Mouse (Mus musculus) midbrain, postnatal 0 days (tissue): Measurements from ENCODE around the gene Col17a1. TPM values are rescaled to one million over a fixed set of nuclear protein-coding genes. Genes with fewer than 3 reads are reported as not detected.

Experiments
- ATAC-seq: fragments of 200-750 bp; cut with Nextera tagmentation; 2 replicates; pipeline ENCODE4 v1.8.0; 2017; ENCODE audit warnings: moderate number of reproducible peaks, mild to moderate bottlenecking, moderate TSS enrichment, moderate library complexity; ENCODE audit not compliant: low FRiP score
- DNase-seq: peaks from one replicate; pipeline ENCODE4 v3.0.0-alpha.2; 2015; ENCODE audit warnings: low spot score
- H3K27ac ChIP-seq: fragments of 300-500 bp; sonication (generic); 2 replicates; pipeline ENCODE4 v1.5.1; 2014; ENCODE audit warnings: low read depth, mild to moderate bottlenecking, low read length, mixed read lengths
- H3K27me3 ChIP-seq: fragments of 300-500 bp; sonication (generic); 2 replicates; pipeline ENCODE4 v1.6.1; 2014; ENCODE audit warnings: low read length, control low read depth, mixed read lengths; ENCODE audit not compliant: insufficient read depth
- H3K36me3 ChIP-seq: fragments of 300-500 bp; sonication (generic); 2 replicates; pipeline ENCODE4 v1.6.1; 2014; ENCODE audit warnings: low read length, control low read depth, mixed read lengths; ENCODE audit not compliant: insufficient read depth
- H3K4me1 ChIP-seq: fragments of 300-500 bp; sonication (generic); 2 replicates; pipeline ENCODE4 v1.6.1; 2014; ENCODE audit warnings: mild to moderate bottlenecking, control low read depth, antibody characterized with exemption, low read length, mixed read lengths; ENCODE audit not compliant: insufficient read depth
- H3K4me2 ChIP-seq: fragments of 300-500 bp; sonication (generic); 2 replicates; pipeline ENCODE4 v1.6.1; 2014; ENCODE audit warnings: low read depth, mild to moderate bottlenecking, low read length, mixed read lengths; ENCODE audit not compliant: poor library complexity, severe bottlenecking
- H3K4me3 ChIP-seq: fragments of 300-500 bp; sonication (generic); 2 replicates; pipeline ENCODE4 v1.5.1; 2014; ENCODE audit warnings: low read depth, mild to moderate bottlenecking, low read length, moderate library complexity
- H3K9ac ChIP-seq: fragments of 300-500 bp; sonication (generic); replicated peaks from 2 replicates; pipeline ENCODE4 v1.6.1; 2014; ENCODE audit warnings: mild to moderate bottlenecking, low read length, moderate library complexity, mixed read lengths; ENCODE audit not compliant: poor library complexity, severe bottlenecking
- H3K9me3 ChIP-seq: fragments of 300-500 bp; sonication (generic); 2 replicates; pipeline ENCODE4 v1.6.1; 2016; ENCODE audit warnings: low read length, control low read depth
- CTCF ChIP-seq: IDR thresholded peaks from 2 replicates; pipeline ENCODE4 v1.5.1; 2016; ENCODE audit warnings: antibody characterized with exemption, mild to moderate bottlenecking
- WGBS: fragments of 180-500 bp; shearing (Covaris S2); extraction: QIAGEN DNeasy Blood & Tissue Kit; methylation state at CpG from one replicate; pipeline ENCODE4 v1.1.7; 2014; 5-methylcytosine and 5-hydroxymethylcytosine counted together
- polyA plus RNA-seq: library from polyadenylated mRNA; unstranded; fragments of >200 nt; fragmentation: Nextera tagmentation; extraction: Ambion mirVana; gene quantifications from 2 replicates; pipeline ENCODE4 v1.2.1, GENCODE M21; 2015
- total RNA-seq: library from RNA; depleted of rRNA; stranded (reverse); fragments of >200 nt; gene quantifications from 2 replicates; pipeline ENCODE4 v1.2.3, GENCODE M21; 2014

Col17a1 gene
- total and polyA plus RNA-seq, 2 experiments from 2014 or later, result 0.33 to 1.6 TPM

DNA sequence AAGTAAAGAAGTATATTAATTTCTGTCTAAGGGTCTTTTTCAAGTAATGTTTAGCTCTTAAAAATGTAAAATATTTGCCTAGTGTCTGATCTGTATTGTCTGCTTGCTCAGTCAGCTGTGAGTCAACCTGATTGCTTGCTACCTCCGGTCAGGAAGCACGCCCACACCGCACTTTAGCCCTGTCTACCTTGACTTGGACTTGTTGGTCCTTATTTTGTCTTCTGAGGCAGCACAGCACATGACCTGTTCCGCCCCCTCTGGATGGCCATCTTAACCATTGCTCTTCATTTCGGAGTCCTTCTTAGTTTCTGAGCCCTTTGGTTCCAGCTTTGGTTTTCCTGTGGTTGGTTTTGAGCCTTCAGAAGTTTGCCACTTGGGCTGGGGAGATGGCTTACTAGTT is 60.1 kb downstream of the Col17a1 start:
- no peak overlapping the region for H3K4me3 ChIP-seq
- no peak for DNase-seq
- H3K9ac ChIP-seq, result no peak overlapping the region
- peaks cover 2% of the 10 kb centered on the region; the same call in 1 of the 2 replicates for H3K36me3 ChIP-seq
- no peak overlapping the region for H3K4me2 ChIP-seq
- no peaks in the 10 kb centered on the region for H3K27me3 ChIP-seq
- WGBS, result 96% methylated on average over 5 of the region's 5 CpGs
- no peaks in the 10 kb centered on the region for H3K9me3 ChIP-seq
- no peak overlapping the region for H3K27ac ChIP-seq
- no peak for ATAC-seq
- H3K4me1 ChIP-seq, result no peaks in the 10 kb centered on the region
- TF ChIP-seq CTCF, result no peak

DNA sequence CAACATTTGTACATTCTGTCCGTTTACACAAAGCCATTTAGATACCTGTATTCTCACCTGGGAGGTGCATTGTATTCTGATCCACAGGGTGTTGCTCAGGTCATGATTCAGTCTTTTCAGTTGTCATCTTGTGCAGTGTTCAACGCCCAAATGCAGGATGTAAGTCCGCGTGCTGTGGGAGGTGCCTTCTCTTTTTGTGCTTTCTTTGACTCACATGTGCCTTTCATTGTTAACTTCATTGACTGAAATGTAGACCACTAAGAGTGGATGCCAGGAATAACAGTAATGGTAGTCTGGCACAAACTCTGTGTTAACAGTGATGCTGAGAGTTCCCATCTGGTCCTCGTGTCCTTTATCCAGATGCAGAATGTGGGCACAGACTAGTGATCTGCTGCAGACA is 61.5 kb downstream of the Col17a1 start:
- TF ChIP-seq CTCF, result no peak
- H3K4me2 ChIP-seq, result no peak overlapping the region
- no peak overlapping the region for H3K4me3 ChIP-seq
- H3K9ac ChIP-seq, result no peak overlapping the region
- DNase-seq (no peak), ATAC-seq (no peak)
- no peaks in the 10 kb centered on the region for H3K27me3 ChIP-seq
- WGBS, result 75% methylated on average over 5 of the region's 5 CpGs
- H3K9me3 ChIP-seq, result no peaks in the 10 kb centered on the region
- no peak overlapping the region for H3K27ac ChIP-seq
- H3K36me3 ChIP-seq, result no peaks in the 10 kb centered on the region
- H3K4me1 ChIP-seq, result no peaks in the 10 kb centered on the region

DNA sequence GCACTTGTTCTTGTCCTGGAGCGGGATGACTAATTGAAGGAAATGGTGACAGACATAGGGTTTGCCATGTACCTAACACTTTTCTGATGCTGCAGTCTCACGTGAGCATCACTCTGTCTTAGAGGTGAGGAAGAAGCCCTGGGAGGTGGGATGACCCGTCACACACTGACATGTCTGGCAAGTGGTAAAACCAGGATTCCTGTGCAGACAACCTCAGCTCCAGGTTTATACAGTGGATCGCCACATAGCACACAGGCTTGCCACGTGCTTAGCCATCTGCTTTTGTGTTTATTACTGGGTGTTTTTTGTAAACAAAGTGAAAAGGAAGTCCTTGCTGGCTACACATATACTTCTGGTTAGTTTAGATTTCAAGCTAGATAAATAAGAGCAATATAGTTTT is 62.8 kb downstream of the Col17a1 start:
- 84% methylated on average over 5 of the region's 5 CpGs for WGBS
- H3K9ac ChIP-seq, result no peak overlapping the region
- no peaks in the 10 kb centered on the region for H3K9me3 ChIP-seq
- no peaks in the 10 kb centered on the region for H3K27me3 ChIP-seq
- no peaks in the 10 kb centered on the region for H3K4me1 ChIP-seq
- no peak overlapping the region for H3K4me2 ChIP-seq
- H3K27ac ChIP-seq, result no peak overlapping the region
- H3K4me3 ChIP-seq, result no peak overlapping the region
- H3K36me3 ChIP-seq, result no peaks in the 10 kb centered on the region
- ATAC-seq (no peak), DNase-seq (no peak)
- TF ChIP-seq CTCF, result no peak

DNA sequence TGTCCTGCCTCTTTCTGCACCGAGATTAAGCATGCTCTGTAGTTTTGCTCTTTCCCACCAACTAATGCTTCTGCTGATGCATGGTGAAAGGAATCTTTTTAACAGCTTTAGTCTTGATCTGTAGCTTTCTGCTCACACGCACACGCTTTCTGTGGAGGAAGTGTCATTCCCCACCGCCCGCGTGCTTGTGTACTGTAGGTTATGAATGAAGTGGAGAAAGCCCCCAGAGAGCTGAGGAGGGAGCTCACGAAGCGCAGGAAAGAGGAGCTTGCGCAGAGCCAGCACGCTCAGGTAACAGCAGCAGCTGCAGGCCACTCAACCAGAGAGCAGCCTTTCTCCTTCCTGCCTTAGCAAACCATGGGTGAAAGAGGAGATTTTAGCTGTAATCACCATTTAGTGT is 64.4 kb downstream of the Col17a1 start:
- TF ChIP-seq CTCF, result no peak
- Histone ChIP-seq H3K36me3 (0 out of 2 replicates have a peak, but pooled peaks cover 4% of the 10 kb centered on the region), H3K9ac (no peak overlapping the region), H3K4me3 (no peak overlapping the region), H3K27me3 (no peaks in the 10 kb centered on the region), H3K4me2 (no peak overlapping the region), H3K27ac (no peak overlapping the region), H3K4me1 (no peaks in the 10 kb centered on the region), H3K9me3 (no peaks in the 10 kb centered on the region)
- peak; percentile 40 for DNase-seq
- ATAC-seq, result no peak
- WGBS, result 73% methylated on average over 10 of the region's 10 CpGs

DNA sequence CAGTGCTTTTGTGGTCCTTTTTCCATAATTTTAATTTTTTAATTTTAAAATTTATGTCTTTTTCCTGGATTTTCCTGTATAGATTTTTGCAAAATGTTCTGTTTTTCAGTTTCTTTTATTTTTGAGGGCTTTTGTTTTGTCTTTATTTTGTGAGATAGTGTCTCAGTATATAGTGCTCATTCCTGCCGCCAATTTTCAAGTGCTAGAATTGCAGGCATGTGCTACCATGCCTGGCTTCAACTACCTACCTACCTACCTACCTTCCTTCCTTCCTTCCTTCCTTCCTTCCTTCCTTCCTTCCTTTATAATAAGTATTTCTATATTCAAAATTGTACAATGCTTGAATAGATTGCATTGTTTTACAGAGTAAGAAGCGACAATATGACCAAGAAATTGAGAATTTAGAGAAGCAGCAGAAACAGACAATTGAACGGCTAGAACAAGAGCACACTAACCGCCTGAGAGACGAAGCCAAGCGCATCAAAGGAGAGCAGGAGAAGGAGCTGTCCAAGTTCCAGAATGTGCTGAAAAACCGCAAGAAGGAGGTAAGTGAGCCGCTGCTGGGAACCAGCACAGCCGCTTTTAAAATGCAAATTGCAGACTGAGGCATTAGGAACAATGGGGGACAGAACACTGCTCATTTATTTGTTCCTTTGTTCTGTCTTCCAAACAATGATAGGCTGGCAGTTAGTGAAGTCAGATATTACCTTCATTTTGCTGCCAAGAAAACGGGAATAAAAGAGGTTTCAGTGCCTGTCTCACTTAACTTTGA is 66.8 kb downstream of the Col17a1 start:
- Histone ChIP-seq H3K27ac (no peak overlapping the region), H3K27me3 (no peaks in the 10 kb centered on the region), H3K4me2 (no peak overlapping the region), H3K4me3 (no peak overlapping the region), H3K4me1 (no peaks in the 10 kb centered on the region), H3K36me3 (peaks cover 9% of the 10 kb centered on the region), H3K9me3 (no peaks in the 10 kb centered on the region), H3K9ac (no peak overlapping the region)
- whole genome bisulfite sequencing, result 23% methylated on average over 10 of the region's 10 CpGs
- DNase-seq, result peak; percentile 4
- no peak for ATAC-seq
- no peak for TF ChIP-seq CTCF

DNA sequence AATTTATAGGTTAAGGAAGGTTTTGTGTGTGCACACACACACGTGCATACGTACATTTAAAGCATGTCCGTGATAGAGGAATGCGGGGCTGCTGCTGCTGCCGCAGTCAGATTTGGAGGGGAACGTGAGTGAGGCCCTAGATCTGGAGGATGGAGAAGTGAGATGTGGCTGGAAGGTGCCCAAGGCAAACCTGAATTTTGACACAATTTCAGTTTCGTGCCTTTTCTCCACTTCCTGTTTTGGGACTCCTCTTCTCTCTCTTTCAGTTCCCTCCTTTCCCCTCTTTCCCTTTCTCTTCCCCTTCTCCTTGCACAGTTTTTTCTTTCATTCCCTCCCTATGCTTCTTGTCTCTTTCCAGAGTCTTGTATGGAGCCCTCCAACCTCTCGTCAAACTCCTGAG is 70.4 kb downstream of the Col17a1 start:
- WGBS, result 87% methylated on average over 8 of the region's 8 CpGs
- ATAC-seq, result no peak
- H3K4me1 ChIP-seq, result no peaks in the 10 kb centered on the region
- H3K4me3 ChIP-seq, result no peak overlapping the region
- H3K27ac ChIP-seq, result no peak overlapping the region
- H3K4me2 ChIP-seq, result no peak overlapping the region
- no peak for DNase-seq
- H3K9me3 ChIP-seq, result no peaks in the 10 kb centered on the region
- no peak for TF ChIP-seq CTCF
- H3K9ac ChIP-seq, result no peak overlapping the region
- H3K27me3 ChIP-seq, result no peaks in the 10 kb centered on the region
- H3K36me3 ChIP-seq, result peaks cover 11% of the 10 kb centered on the region
